Mouse (Mus musculus) liver, postnatal 0 days (tissue): ENCODE data around the gene Macrod1. TPM values are rescaled to one million over a fixed set of nuclear protein-coding genes. Genes with fewer than 3 reads are reported as not detected.
A peak's percentile ranks its signal among the peaks of the same experiment; 100 is the strongest.

ENCODE experiments used
- ATAC-seq: fragments of 200-750 bp; cut with Nextera tagmentation; 2 replicates; pipeline ENCODE4 v1.8.0; 2017; ENCODE audit warnings: mild to moderate bottlenecking, moderate library complexity
- DNase-seq: peaks from one replicate; pipeline ENCODE4 v3.0.0-alpha.2; 2016
- H3K27ac ChIP-seq: fragments of 300-500 bp; sonication (generic); 2 replicates; pipeline ENCODE4 v1.5.1; 2014; ENCODE audit warnings: antibody characterized with exemption, moderate library complexity, mild to moderate bottlenecking, low read depth
- H3K27me3 ChIP-seq: fragments of 300-500 bp; sonication (generic); 2 replicates; pipeline ENCODE4 v1.6.1; 2014; ENCODE audit warnings: low read length, control low read depth, mixed read lengths; ENCODE audit not compliant: insufficient read depth
- H3K36me3 ChIP-seq: fragments of 300-500 bp; sonication (generic); replicated peaks from 2 replicates; pipeline ENCODE4 v1.6.1; 2014; ENCODE audit warnings: mild to moderate bottlenecking, control low read depth, low read length, moderate library complexity, mixed read lengths; ENCODE audit not compliant: insufficient read depth
- H3K4me1 ChIP-seq: fragments of 300-500 bp; sonication (generic); 2 replicates; pipeline ENCODE4 v1.6.1; 2014; ENCODE audit warnings: antibody characterized with exemption, mild to moderate bottlenecking, control low read depth; ENCODE audit not compliant: insufficient read depth
- H3K4me2 ChIP-seq: fragments of 300-500 bp; sonication (generic); 2 replicates; pipeline ENCODE4 v1.6.1; 2014; ENCODE audit warnings: low read depth, mild to moderate bottlenecking, low read length, moderate library complexity, mixed read lengths
- H3K4me3 ChIP-seq: fragments of 300-500 bp; sonication (generic); 2 replicates; pipeline ENCODE4 v1.5.1; 2014; ENCODE audit warnings: low read depth, low read length
- H3K9ac ChIP-seq: fragments of 300-500 bp; sonication (generic); replicated peaks from 2 replicates; pipeline ENCODE4 v1.6.1; 2014; ENCODE audit warnings: mild to moderate bottlenecking, moderate library complexity
- H3K9me3 ChIP-seq: fragments of 300-500 bp; sonication (generic); 2 replicates; pipeline ENCODE4 v1.6.1; 2016; ENCODE audit warnings: mild to moderate bottlenecking, control low read depth, low read length, mixed read lengths
- CTCF ChIP-seq: sonication (generic); IDR thresholded peaks from 2 replicates; pipeline ENCODE4 v1.5.1; 2016; ENCODE audit warnings: antibody characterized with exemption, low read depth
- EP300 ChIP-seq: IDR thresholded peaks from 2 replicates; pipeline ENCODE4 v1.6.1; 2016; ENCODE audit warnings: antibody characterized with exemption, low read depth, mild to moderate bottlenecking
- WGBS: fragments of 180-500 bp; shearing (Covaris S2); extraction: QIAGEN DNeasy Blood & Tissue Kit; methylation state at CpG from one replicate; pipeline ENCODE4 v1.1.7; 2014; ENCODE audit not compliant: insufficient replicate concordance; 5-methylcytosine and 5-hydroxymethylcytosine counted together
- polyA plus RNA-seq: library from polyadenylated mRNA; unstranded; fragments of >200 nt; fragmentation: Nextera tagmentation; extraction: Ambion mirVana; gene quantifications from 2 replicates; pipeline ENCODE4 v1.2.1, GENCODE M21; 2015

The Macrod1 gene
- polyA plus RNA-seq, 1 experiment from 2014 or later = 11.7 TPM

DNA sequence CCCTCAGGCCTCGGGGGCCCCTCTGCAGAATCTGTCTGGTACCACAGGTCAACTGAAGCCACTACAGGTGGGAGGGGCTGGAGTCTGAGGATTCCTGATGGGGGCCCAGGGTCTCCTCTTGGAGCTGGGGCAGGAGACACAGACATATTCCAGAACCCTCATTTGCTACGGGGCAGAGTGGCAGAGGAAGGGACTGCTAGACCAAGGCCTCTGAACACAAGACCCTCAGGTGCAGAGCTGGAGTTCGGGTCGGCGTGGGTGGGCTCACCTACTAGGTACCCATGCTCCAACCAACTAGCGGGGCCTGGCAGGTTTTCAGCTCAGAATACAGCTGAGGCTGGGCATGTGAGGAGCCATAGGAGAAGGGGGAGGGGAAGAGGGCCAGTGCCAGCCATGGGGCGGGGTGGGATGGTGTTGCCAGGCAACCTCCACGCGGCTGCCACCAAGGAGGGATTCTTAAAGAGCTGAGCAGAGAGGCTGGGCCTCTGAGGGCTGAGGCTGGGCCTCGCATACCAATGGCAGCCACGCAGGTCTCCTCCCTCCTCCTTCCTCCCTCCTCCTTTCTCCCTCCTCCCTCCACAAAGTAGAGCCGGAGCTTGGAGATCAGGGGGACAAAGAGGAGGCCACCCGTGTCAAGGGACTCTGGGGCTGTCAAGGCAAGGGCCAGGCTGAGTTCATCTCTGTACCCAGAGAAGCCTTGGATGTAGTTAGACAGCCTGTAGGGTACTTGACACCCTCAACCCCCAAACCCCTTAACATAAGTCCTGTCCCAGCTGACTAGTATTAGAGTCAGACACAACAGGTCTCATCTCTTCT is 115.6 kb downstream of the Macrod1 start:
- WGBS = 49% methylated on average over 13 of the region's 13 CpGs
- H3K36me3 ChIP-seq = no peaks in the 10 kb centered on the region
- H3K4me3 ChIP-seq = no peak overlapping the region
- no peak for TF ChIP-seq EP300
- TF ChIP-seq CTCF = no peak
- no peak overlapping the region for H3K9ac ChIP-seq
- ATAC-seq (no peak), DNase-seq (no peak)
- H3K4me1 ChIP-seq = no peaks in the 10 kb centered on the region
- no peak overlapping the region for H3K27ac ChIP-seq
- peaks cover 6% of the 10 kb centered on the region for H3K27me3 ChIP-seq
- H3K9me3 ChIP-seq = no peaks in the 10 kb centered on the region
- H3K4me2 ChIP-seq = no peak overlapping the region

DNA sequence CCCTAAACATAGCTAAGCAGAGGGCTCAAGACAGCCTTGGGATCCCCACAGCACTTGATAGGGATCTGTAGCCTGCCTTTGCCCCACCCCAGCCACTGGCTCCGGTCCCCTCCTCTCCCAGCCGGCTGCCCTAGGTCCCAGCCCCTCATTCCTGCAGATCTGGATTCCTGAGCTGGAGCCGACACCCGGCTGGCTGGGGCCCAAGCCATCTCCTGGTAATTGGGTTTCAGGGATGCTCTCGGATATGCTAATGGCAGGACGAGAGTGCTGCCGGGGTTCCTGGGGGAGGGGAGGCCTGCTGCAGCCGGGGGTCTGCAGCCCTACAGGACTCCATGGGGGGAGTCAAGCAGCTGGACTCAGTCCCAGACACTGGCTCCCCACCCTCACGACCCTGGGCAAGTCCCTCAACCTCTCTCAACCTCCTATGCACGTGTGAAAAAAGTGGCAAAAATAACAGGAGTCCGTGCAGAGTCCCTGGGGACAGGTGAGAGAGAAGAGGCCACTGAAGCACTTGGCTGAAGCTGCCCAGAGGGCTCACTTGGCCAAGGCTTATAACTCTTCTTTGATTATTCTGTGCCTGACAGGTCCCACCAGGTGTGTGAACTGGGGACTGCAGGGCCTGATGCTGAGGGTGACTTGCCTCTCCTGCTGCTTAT is 119.6 kb downstream of the Macrod1 start:
- Histone ChIP-seq H3K27ac (no peak overlapping the region), H3K4me2 (no peak overlapping the region), H3K27me3 (no peaks in the 10 kb centered on the region; the same call in 1 of the 2 replicates), H3K9ac (no peak overlapping the region), H3K36me3 (no peaks in the 10 kb centered on the region), H3K4me3 (no peak overlapping the region), H3K4me1 (0 out of 2 replicates have a peak, but pooled peaks cover 3% of the 10 kb centered on the region), H3K9me3 (no peaks in the 10 kb centered on the region)
- DNase-seq (no peak), ATAC-seq (no peak)
- 54% methylated on average over 11 of the region's 11 CpGs for WGBS
- no peak for TF ChIP-seq EP300
- TF ChIP-seq CTCF = no peak

DNA sequence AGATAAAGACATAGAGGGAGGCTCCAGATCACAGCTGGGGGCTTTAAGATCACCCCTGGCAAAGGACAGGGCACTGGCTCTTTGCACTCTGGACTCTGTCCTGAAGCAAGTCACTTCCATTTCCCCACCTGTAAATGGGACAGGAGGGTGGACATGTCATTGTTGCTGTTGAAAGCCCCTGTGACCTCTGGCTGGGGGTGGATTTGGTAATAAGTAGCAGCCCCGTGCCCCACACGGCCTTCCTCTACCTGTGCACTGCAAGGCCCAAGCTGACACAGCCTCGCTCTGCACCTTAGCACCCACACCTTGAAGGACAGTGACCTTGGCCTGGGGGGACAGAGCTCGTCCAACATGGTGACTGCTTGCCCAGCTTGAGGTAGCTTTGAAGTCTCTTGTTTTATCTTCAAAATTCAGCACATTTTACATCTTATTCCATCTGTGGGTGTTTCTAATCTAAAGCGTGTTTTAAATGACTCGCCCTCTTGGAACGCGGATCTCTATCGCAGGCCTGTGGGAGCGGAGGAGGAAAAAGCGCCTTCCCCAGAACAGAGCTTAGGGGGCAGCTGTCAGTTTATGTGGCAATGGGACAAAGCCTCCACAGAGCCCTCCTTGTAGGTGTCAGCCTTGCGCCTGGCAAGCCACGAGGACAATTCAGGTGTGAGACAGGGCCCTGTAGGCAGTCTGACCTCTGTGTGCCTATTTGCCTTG is 121.3 kb downstream of the Macrod1 start:
- TF ChIP-seq CTCF (no peak), EP300 (no peak)
- Histone ChIP-seq H3K9ac (no peak overlapping the region), H3K4me2 (no peak overlapping the region), H3K4me3 (no peak overlapping the region), H3K36me3 (no peaks in the 10 kb centered on the region), H3K9me3 (no peaks in the 10 kb centered on the region), H3K27me3 (no peaks in the 10 kb centered on the region; the same call in 1 of the 2 replicates), H3K27ac (no peak overlapping the region), H3K4me1 (peaks cover 13% of the 10 kb centered on the region)
- no peak for DNase-seq
- WGBS = 66% methylated on average over 13 of the region's 13 CpGs
- ATAC-seq = peak; percentile 62

DNA sequence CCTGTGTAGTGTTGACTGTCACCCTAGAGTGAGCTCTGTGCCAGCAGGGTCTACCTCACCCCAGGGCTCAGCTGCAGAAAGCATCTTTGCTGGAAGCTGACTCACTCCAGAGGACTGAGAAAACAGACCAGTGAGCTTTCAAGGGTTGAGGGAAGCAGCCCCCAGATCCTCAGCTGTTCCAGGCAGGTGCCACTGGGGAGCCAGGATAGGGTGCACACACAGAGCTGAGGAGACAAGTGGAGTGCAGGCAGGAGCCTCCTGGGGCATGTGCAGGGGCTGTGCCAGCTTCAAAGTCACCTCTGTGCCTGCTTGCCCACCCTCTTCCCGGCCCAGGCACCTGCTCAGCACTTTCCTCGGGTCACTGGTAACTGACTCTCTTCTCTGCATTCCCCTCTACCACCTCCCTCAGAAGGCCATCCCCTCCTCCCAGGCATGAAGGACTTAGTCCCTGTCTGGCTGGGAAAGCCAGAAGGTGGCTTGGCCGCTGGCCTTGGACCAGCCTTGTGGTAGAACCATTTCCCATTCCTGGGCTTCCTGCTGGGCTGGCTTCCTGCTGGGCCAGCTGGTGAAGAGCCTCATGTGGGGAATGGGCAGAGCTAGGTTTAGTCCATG is 122.3 kb downstream of the Macrod1 start:
- Histone ChIP-seq H3K36me3 (no peaks in the 10 kb centered on the region), H3K4me2 (no peak overlapping the region), H3K4me1 (peaks cover 13% of the 10 kb centered on the region), H3K4me3 (no peak overlapping the region), H3K27me3 (peaks cover 3% of the 10 kb centered on the region; the same call in 1 of the 2 replicates), H3K27ac (no peak overlapping the region), H3K9me3 (no peaks in the 10 kb centered on the region), H3K9ac (no peak overlapping the region)
- 51% methylated on average over 3 of the region's 3 CpGs for WGBS
- TF ChIP-seq CTCF (no peak), EP300 (no peak)
- ATAC-seq = no peak
- DNase-seq = no peak

DNA sequence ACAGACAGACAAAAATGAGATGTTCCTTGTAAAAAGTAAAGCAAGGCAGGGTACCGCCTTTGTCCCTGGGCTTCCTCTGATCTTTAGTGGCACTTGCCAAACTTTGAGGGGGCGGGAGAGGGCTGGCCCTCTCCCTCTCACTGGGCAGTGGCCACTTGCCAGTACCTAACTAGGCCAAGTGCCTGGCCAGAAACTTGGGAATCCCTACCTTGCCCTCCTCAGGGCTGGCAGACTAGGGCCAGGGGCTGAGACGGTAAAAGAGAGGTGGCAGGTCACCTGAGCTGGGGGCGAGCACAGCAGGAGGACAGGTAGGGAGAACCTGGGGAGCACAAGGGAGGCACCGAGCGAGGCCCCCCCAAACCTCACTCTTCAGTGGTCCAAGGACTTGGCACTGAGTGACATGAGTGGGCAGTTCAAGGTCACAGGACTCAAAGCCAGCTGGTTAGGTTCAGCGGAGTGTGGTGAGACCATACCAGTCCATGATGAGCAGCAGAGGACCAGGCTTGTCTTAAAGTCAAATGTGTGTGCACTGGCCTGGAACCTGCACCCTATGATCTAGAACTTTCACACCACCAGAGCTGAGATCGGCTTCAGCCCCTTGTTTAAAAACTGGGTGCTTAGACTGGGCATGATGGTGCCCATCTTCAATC is 124.3 kb downstream of the Macrod1 start:
- no peak for TF ChIP-seq EP300
- H3K4me3 ChIP-seq = no peak overlapping the region
- 74% methylated on average over 8 of the region's 8 CpGs for WGBS
- no peak overlapping the region for H3K9ac ChIP-seq
- H3K27ac ChIP-seq = no peak overlapping the region
- peaks cover 13% of the 10 kb centered on the region for H3K4me1 ChIP-seq
- no peak overlapping the region for H3K4me2 ChIP-seq
- DNase-seq (no peak), ATAC-seq (no peak)
- no peaks in the 10 kb centered on the region for H3K36me3 ChIP-seq
- H3K9me3 ChIP-seq = no peaks in the 10 kb centered on the region
- H3K27me3 ChIP-seq = peaks cover 7% of the 10 kb centered on the region; the same call in 1 of the 2 replicates
